Comparison of ENCODE assay signal across 8 mouse cellular contexts in the genomic region with DNA sequence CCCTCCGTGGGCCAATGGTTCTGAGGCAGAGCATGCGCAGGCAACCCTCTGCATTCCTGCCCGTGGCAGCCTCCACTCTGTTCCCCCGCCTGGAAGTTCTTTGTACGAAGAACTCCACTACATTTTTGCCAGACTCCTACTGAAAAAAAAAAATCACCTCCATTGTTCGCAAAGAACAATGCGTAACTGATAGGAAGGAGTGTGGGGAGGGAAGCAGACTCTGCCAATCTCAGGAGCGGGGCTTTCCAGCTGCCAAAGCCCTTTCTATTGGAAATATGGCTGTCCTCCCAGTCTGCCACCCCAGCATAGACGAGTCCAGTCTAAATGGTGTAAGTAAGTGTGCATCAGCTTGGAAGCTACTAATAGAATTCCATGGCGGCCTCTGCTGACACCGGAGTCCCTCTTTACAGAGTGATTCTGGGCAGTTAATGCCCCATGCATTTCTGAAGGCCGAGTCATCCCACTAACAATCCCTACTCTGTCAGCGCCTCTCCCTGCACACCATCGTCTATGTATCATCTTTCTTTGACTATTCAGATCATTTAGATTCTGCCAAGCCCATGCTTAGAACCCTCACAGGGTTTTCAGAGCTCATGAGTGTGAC.
A peak's percentile ranks its signal among the peaks of the same experiment; 100 is the strongest.
DNase-seq lines count a peak whose midpoint lies in the region; ATAC-seq and TF ChIP-seq lines count a peak whose summit lies in the region.
"Had no signal": no experiment of that assay in that cellular context is flagged by ENCODE, and none has a peak within 500 bp of the region (broad histone marks: within the 10 kb centered on the region; RNA-seq: fewer than 3 reads in every experiment).

No protein-coding gene starts in this region.

- H3K9me3 ChIP-seq in kidney, embryonic 14.5 days (ENCODE audit: control insufficient read depth, low read length): no peaks in the 10 kb centered on the region
- H3K9me3 ChIP-seq in ES-E14 (ENCODE audit: control insufficient read depth, insufficient read depth, low read depth, low read length): no peaks in the 10 kb centered on the region
- H3K9me3 ChIP-seq in limb, embryonic 15.5 days: no peaks in the 10 kb centered on the region

- H3K27me3 ChIP-seq in kidney, embryonic 14.5 days (ENCODE audit: control insufficient read depth, insufficient read depth, low read length): no peaks in the 10 kb centered on the region
- no peaks in the 10 kb centered on the region for H3K27me3 ChIP-seq in kidney, adult 2 months (replicated peaks; ENCODE audit: control insufficient read depth, insufficient read depth, low read length)
- no peaks in the 10 kb centered on the region for H3K27me3 ChIP-seq in limb, embryonic 15.5 days
- no peaks in the 10 kb centered on the region; the same call in 1 of the 2 replicates for H3K27me3 ChIP-seq in cerebellum, adult 2 months (ENCODE audit: control insufficient read depth, insufficient read depth, low read length)

- no peak for TF ChIP-seq CTCF in kidney, adult 2 months (conservative IDR thresholded peaks at IDR 0.05; ENCODE audit: insufficient read depth, insufficient read length, low read depth, low read length)
- TF ChIP-seq CTCF in brain, embryonic 14.5 days (IDR thresholded peaks at IDR 0.05; ENCODE audit: borderline replicate concordance, extremely low read depth, insufficient read depth, insufficient read length): no peak
- TF ChIP-seq CTCF in cerebellum, adult 2 months (IDR thresholded peaks at IDR 0.05; ENCODE audit: borderline replicate concordance, insufficient read depth, low read depth, low read length): no peak

- in situ Hi-C loops in ES-E14 (cut with MboI; ENCODE audit: low sequenced_read_pairs in 2 of 2, unreplicated experiment in 2 of 2): no loop called here

- H3K4me2 ChIP-seq in kidney, embryonic 14.5 days (replicated peaks; ENCODE audit: low read depth, low read length): no peak overlapping the region
- H3K4me2 ChIP-seq in limb, embryonic 15.5 days: no peak overlapping the region

- WGBS in kidney, embryonic 14.5 days: 56% methylated on average over 14 of the region's 14 CpGs
- 53% methylated on average over 14 of the region's 14 CpGs for WGBS in kidney, adult 2 months
- 55% methylated on average over 14 of the region's 14 CpGs for WGBS in limb, embryonic 15.5 days
- 35% methylated on average over 14 of the region's 14 CpGs for WGBS in cerebellum, adult 2 months

- peak overlapping the region; percentile 69; the same call in 1 of the 2 replicates for H3K27ac ChIP-seq in kidney, embryonic 14.5 days (ENCODE audit: low read depth, low read length)
- no peak overlapping the region for H3K27ac ChIP-seq in kidney, adult 2 months (ENCODE audit: insufficient read depth, low read depth, low read length)
- H3K27ac ChIP-seq in ES-E14 (ENCODE audit: insufficient read depth, low read depth, low read length, poor library complexity, severe bottlenecking): no peak overlapping the region
- H3K27ac ChIP-seq in limb, embryonic 15.5 days: peak overlapping the region; percentile 40; the same call in 1 of the 2 replicates
- no peak overlapping the region for H3K27ac ChIP-seq in cerebellum, adult 2 months (ENCODE audit: insufficient read depth, low read length)

- no peak overlapping the region for H3K4me3 ChIP-seq in kidney, embryonic 14.5 days (ENCODE audit: low read length)
- H3K4me3 ChIP-seq in kidney, adult 2 months (ENCODE audit: insufficient read depth, low read depth, low read length): no peak overlapping the region
- no peak overlapping the region for H3K4me3 ChIP-seq in ES-E14 (ENCODE audit: insufficient read depth in 1 of 2, low read depth in 1 of 2, low read length in 2 of 2, poor library complexity in 1 of 2, severe bottlenecking in 1 of 2)
- no peak overlapping the region for H3K4me3 ChIP-seq in limb, embryonic 15.5 days
- H3K4me3 ChIP-seq in cerebellum, adult 2 months (replicated peaks; ENCODE audit: insufficient read depth, low read depth, low read length): no peak overlapping the region

- peaks cover 17% of the 10 kb centered on the region for H3K4me1 ChIP-seq in kidney, embryonic 14.5 days (ENCODE audit: control insufficient read depth, insufficient read depth, low read length)
- H3K4me1 ChIP-seq in kidney, adult 2 months (ENCODE audit: control insufficient read depth, insufficient read depth, low read length): no peaks in the 10 kb centered on the region
- H3K4me1 ChIP-seq in ES-E14 (ENCODE audit: control insufficient read depth in 2 of 2, insufficient read depth in 2 of 2, low read length in 2 of 2, poor library complexity in 1 of 2): 0 out of 4 replicates have a peak, but pooled peaks cover 1 to 10% of the 10 kb centered on the region in 2 experiments
- peaks cover 49% of the 10 kb centered on the region for H3K4me1 ChIP-seq in limb, embryonic 15.5 days
- H3K4me1 ChIP-seq in cerebellum, adult 2 months (ENCODE audit: control insufficient read depth, insufficient read depth, low read length): no peaks in the 10 kb centered on the region; the same call in 1 of the 2 replicates

- TF ChIP-seq POLR2A in kidney, adult 2 months (IDR thresholded peaks at IDR 0.05; ENCODE audit: low read depth, low read length): no peak
- no peak for TF ChIP-seq POLR2A in brain, embryonic 14.5 days (IDR thresholded peaks at IDR 0.05; ENCODE audit: borderline replicate concordance, extremely low read depth, insufficient read depth, insufficient read length, poor library complexity, severe bottlenecking)
- no peak for TF ChIP-seq POLR2A in cerebellum, adult 2 months (IDR thresholded peaks at IDR 0.05; ENCODE audit: borderline replicate concordance, insufficient read depth, low read length)

- DNase-seq in kidney, adult 2 months: no peak
- DNase-seq in ES-E14 (ENCODE audit: low read depth, low spot score): no peak
- peak; percentile 55 for DNase-seq in brain, embryonic 14.5 days (ENCODE audit: low read depth)
- no peak for DNase-seq in cerebellum, adult 2 months
- DNase-seq in spleen, postnatal 36 days (ENCODE audit: low spot score in 2 of 2): no peak
- DNase-seq: cerebellum, adult 18-20 months had no signal

- ATAC-seq in kidney, embryonic 14.5 days (ENCODE audit: low FRiP score, low TSS enrichment): no peak
- no peak for ATAC-seq in limb, embryonic 15.5 days (ENCODE audit: insufficient number of reproducible peaks, low FRiP score, low TSS enrichment, low read depth)

- H3K9ac ChIP-seq in kidney, embryonic 14.5 days (ENCODE audit: low read depth, low read length): no peak overlapping the region
- no peak overlapping the region for H3K9ac ChIP-seq in ES-E14 (ENCODE audit: insufficient read depth, low read depth, low read length, poor library complexity, severe bottlenecking)
- no peak overlapping the region for H3K9ac ChIP-seq in limb, embryonic 15.5 days

- H3K36me3 ChIP-seq in kidney, embryonic 14.5 days (ENCODE audit: control insufficient read depth, insufficient read depth, low read length): no peaks in the 10 kb centered on the region; the same call in 1 of the 2 replicates
- H3K36me3 ChIP-seq in kidney, adult 2 months (ENCODE audit: control insufficient read depth, insufficient read depth, low read length): no peaks in the 10 kb centered on the region
- H3K36me3 ChIP-seq in ES-E14 (ENCODE audit: control insufficient read depth, insufficient read depth, low read length, poor library complexity, severe bottlenecking): no peaks in the 10 kb centered on the region
- H3K36me3 ChIP-seq in limb, embryonic 15.5 days: no peaks in the 10 kb centered on the region

TF ChIP-seq in ES-E14, 5 proteins besides CTCF, POLR2A, EP300 and RAD21:
- TF ChIP-seq HCFC1 (IDR thresholded peaks at IDR 0.05; ENCODE audit: borderline replicate concordance, insufficient read depth, low read length) (no peak), ZNF384 (IDR thresholded peaks at IDR 0.05; ENCODE audit: low read depth, low read length) (peak; percentile 70; the same call in 1 of the 2 replicates), CHD2 (IDR thresholded peaks at IDR 0.05; ENCODE audit: low read depth, low read length) (no peak), ZC3H11A (IDR thresholded peaks at IDR 0.05; ENCODE audit: borderline replicate concordance, low read depth, low read length) (no peak), MAFK (IDR thresholded peaks at IDR 0.05; ENCODE audit: insufficient read depth, low read depth, low read length) (no peak)

Comparison
In these comparisons a context has a peak if more than half of its experiments do, and no peak if none do; other contexts are left out.
1. H3K27ac ChIP-seq: peak in kidney, embryonic 14.5 days (single experiment) and limb, embryonic 15.5 days (single experiment); none in kidney, adult 2 months (single experiment), ES-E14 (single experiment) and cerebellum, adult 2 months (single experiment).